Mouse (Mus musculus): ENCODE data around the gene Ms4a18. TPM values are rescaled to one million over a fixed set of nuclear protein-coding genes. Genes with fewer than 3 reads are reported as not detected.
"Not testable (repeated sequence)": the region's sequence is repeated elsewhere in the genome, so short reads cannot be mapped to it uniquely, and the experiment has no call there.

Gene Ms4a18
- total RNA-seq (2021), result not detected

DNA sequence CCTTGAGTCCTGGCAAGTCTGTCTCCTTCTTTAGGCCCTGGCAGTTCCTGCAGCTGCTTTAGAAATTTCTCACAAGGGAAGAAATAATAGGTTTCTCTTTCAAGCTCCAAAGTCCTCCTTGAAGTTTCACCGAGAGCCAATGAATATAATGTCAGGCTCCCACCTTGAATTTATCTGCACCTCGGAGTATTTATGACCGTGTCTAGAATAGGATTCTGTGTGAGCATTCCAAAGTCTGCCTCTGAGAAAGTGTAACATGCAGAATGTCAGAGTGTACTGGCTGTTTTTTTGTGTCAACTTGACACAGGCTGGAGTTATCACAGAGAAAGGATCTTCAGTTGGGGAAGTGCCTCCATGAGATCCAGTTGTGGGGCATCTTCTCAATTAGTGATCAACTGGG is at the start of gene Ms4a18:
Gene Ms4a18, minus strand, starts transcription at position 141 of the 400 bp plus-strand sequence.
- no peak for DNase-seq
- intact Hi-C loops (cut with DNase I), result no loop called here

DNA sequence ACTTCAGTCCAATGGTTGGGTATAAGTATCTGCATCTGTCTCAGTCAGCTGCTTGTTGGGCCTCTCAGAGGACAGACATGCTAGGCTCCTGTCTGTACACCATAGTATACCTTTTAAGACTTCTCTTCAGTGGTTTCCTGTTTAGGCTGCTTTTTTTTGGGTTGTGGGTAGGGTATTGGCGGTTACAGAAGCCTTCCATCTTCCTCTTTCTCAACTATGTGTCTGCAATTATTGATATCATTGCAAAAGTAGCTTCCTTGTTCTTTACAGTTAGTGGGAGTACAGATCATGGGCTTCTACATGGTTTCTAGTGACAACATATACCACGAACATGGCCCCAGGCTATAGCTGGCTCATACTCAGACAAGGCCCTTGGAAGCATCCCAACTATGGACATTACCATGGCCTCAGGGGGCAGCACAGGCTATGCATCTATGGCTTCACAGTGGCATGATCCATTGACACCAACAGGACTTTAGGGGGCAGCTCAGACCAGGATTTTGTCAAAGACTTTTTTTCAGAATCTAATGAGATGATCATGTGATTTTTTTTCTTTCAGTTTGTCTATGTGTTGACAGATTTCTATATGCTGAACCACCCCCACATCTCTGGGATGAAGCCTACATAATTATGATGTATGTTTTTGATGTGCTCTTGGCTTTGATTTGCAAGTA is 47.5 kb upstream of the Ms4a18 start:
- DNase-seq, result no peak

DNA sequence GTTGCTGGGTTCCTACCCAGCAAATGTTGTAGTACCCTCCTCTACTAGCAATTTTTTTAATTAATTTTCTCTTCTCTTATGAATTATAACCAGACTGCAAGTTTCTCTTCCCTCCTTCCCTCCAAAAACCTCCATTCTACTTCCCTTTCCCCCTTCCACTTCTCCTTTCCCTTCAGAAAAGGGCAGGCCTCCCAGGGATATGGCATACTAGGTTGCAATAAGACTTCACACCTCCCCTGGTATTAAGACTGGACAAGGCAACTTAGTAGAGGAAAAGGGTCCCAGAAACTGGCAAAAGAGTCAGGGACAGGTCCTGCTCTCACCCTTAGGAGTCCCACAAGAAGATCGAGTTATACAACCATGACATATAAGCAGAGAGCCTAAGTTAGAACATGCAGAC is 43.1 kb upstream of the Ms4a18 start:
- intact Hi-C loops (cut with DNase I), result no loop called here
- no peak for DNase-seq

More for the DNA sequence above, 47.5 kb upstream of the Ms4a18 start:
- intact Hi-C loops (cut with DNase I), result no loop called here

DNA sequence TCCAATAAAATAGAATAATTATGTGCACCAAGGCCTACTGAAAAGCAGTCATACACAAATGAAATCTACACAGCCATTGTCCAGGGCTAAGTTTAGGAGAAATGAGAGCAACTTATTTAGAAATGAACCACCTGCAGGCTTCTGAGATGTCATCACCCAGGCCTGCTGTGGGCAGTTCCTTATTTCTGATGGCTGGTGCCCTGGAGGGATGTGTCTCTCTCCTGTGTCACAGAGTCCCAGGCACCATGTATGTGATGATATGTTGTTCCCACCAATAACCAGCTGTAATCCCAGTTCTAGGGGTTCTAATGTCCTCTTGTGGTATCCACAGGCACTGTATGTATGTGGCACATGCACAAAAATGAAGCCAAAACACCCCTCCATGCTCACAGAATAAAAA is 42.1 kb upstream of the Ms4a18 start:
- intact Hi-C loops (cut with DNase I), result no loop called here
- DNase-seq, result no peak

DNA sequence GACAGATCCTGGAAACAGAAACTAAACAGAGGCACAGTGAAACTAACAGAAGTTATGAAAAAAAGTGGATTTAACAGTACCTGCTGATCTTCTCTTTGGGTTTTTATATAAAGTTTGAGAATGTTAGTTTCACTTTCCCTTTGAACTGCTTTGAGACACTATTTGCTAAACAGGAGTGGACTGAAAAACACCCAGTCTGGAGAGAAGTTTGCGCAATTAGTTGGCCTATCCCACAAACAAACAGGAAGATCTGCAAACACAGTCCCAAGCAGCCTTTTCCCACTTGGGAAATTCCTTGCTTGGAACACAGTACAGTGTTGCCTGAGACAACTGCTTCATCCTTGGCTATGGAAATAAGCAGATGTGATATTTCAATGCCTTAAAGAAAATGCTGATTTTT is 37.9 kb upstream of the Ms4a18 start:
- DNase-seq; intact Hi-C loops (cut with DNase I): not testable (repeated sequence)

DNA sequence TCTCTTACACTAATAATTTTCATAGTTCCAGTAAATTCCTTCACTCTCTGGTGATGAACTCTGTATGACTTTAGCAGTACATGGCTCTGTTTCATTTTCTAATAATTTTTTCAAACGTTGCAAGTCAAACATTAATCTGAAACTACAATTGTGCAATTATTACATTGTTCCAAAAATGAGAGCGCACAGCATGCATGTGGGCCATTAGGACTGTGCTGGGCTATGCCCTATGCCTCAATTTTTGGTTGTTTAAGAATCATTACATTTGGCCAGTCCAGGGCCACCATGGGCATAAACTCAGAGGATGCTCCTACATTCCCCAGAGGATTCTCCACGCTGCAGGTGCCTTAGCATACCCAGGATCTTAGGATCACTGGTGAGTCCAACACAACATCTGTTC is 35.4 kb upstream of the Ms4a18 start:
- intact Hi-C loops (cut with DNase I), result no loop called here
- DNase-seq, result no peak

DNA sequence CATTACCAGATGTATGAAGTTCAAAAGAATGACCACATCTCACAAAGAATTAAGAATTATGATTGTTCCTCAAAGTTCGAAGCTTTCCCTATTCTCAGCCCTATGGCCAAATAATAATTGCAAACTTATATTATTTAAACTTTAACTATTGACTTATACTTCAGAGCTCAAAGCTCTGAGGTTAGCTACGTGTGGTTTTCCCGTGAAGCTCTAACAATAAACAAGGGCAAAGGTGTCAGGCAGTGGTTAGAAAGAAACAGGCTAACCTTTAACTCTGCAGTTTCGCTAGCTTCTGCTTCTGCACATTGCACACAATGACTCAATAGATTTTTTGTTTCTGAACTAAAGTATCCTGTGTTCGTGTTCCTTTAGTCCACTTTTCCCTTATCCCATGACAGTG is 35.0 kb upstream of the Ms4a18 start:
- DNase-seq, result no peak
- intact Hi-C loops (cut with DNase I), result no loop called here

DNA sequence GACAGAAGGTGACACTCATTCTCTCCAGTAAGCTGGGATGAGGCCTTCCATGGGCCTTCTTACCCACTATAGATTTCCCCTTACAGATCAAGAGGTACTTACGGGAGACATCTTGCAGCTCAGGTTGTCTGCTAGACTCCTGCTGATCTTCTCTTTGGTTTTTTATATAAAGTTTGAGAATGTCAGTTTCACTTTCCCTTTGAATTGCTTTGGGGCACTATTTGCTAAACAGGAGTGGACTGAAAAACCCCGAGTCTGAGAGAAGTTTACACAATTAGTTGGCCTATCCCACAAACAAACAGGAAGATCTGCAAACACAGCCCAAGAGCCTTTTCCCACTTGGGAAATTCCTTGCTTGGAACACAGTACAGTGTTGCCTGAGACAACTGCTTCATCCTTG is 32.5 kb upstream of the Ms4a18 start:
- no peak for DNase-seq
- intact Hi-C loops (cut with DNase I), result no loop called here

DNA sequence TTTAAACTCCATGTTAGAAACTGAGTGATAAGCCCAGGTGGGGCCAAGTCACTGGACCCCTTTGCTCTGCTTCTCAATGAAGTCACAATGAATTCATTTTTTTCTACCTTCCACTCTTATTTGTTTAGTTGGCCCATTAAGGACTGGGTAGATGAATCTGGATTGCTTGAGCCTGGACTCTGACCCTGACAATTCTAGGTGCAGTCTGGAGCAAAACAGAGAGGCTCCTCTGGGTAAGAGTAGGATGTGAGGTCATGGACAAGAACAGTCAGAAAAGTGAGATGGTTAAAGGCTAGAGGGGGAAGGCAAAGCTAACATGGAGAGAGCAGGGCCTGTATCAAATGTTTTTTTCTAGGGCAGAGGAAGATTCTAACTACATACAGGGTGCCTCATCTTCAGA is 31.6 kb upstream of the Ms4a18 start:
- DNase-seq, result no peak
- intact Hi-C loops (cut with DNase I), result no loop called here

DNA sequence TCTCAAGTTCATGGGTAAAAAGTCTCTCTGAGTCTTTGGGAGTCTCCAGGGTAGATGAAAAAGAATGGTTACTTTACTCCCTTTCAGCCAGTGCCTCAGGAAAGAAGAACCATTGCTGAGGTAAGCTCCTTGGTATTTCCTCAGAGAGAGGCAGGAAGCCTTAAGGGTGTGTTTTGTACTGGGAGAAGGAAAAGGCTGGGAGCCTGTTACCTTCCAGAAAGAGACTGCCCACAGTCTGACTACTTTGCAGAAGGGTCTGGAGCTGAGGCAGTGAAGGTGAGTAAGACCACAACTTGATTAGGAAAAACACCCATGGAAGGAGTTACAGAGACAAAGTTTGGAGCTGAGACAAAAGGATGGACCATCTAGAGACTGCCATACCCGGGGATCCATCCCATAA is 30.7 kb upstream of the Ms4a18 start:
- intact Hi-C loops (cut with DNase I), result no loop called here
- DNase-seq, result no peak

DNA sequence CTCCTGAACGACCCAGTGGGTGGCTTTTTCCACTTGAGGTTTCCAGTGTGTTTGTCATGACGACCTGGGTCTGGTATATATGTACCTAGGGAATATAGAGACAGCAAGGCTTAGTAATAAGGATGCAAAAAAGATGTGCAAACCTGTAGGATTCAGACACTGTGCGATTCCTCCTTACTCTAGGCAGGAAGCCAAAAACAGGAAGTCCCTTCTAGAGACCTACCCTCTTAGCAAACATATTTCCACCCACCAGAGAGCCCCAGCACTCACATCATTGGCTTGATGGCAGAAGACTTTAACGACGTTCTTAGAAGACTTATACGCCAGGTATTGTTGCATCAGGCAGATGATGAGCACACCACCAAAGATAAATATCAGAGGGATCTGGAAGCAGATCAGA is 30.2 kb upstream of the Ms4a18 start:
- no peak for DNase-seq
- intact Hi-C loops (cut with DNase I), result no loop called here

DNA sequence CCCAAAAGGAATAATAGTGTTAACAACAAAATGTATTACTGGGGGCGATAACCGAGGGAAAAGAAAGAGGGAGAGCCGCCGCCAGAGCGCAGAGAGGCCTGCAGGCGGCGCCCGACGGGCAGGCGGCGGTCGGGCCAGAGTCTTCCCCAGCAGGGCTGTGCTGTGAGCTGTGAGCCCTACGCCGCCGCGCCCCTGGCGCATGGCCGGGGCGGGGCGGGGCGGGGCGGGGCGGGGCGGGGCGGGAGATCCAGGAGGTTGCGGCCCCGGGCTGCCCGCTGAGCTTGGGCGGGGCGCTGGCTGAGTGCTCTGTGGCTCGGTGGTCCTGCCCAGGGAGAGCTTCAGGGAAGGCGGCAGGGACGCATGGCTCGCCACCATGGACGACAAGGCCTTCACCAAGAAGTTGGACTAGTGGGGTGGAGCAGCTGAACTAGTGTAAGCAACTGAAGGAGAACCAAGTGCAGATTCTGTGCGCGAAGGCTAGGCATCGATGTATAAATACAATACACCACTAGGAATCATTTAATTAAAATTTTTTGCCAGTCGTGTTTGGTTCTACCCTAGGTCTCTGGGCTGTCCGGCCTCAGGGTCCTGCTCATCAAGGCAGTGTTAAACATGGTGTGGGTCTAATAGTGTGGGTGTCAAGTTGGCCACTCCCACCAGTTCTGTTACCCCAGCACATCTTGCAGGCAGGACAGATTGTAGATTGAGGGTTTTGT is 27.3 kb upstream of the Ms4a18 start:
- intact Hi-C loops (cut with DNase I), result no loop called here
- peak; percentile 54 for DNase-seq

DNA sequence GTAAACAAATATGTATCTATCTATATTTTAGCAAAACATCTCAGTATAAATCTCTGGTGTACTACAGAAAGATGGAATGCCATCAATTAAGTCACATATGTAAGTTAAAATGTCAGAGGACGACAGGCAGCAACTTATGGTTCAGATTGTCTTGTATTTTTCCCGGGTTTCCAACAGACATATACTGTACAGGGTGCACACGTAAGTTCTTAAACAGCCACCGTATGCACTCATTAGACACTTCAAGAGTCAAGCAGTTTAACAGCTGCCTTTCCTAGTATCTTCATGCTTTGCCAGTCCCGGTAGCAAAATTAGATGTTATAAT is 26.8 kb upstream of the Ms4a18 start:
- intact Hi-C loops (cut with DNase I), result no loop called here
- no peak for DNase-seq

DNA sequence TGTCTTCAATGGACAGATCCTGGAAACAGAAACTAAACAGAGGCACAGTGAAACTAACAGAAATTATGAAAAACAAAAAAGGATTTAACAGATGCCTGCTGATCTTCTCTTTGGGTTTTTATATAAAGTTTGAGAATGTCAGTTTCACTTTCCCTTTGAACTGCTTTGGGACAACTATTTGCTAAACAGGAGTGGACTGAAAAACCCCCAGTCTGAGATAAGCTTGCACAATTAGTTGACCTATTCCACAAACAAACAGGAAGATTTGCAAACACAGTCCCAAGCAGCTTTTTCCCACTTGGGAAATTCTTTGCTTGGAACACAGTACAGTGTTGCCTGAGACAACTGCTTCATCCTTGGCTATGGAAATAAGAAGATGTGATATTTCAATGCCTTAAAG is 19.7 kb upstream of the Ms4a18 start:
- no peak for DNase-seq
- intact Hi-C loops (cut with DNase I), result no loop called here

DNA sequence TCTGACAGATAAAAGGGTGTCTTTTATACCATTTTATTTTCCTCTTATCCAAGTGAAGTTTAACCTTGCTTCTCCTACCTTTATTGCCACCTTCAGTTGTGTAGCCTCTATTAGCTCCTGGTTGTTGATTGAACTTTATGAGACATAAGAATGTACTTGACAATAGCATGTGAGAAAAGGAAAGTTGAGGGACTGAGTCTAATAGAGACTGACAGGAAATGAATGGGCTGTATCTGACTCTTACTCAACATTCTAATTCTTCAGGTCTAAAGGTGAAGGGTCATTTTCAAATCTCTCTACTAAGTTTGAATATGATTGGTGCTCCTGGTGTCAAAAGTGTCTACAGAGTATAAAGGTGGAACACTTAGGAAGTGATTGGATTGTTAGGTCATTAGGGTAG is 4.6 kb upstream of the Ms4a18 start:
- DNase-seq, result no peak
- intact Hi-C loops (cut with DNase I), result no loop called here

DNA sequence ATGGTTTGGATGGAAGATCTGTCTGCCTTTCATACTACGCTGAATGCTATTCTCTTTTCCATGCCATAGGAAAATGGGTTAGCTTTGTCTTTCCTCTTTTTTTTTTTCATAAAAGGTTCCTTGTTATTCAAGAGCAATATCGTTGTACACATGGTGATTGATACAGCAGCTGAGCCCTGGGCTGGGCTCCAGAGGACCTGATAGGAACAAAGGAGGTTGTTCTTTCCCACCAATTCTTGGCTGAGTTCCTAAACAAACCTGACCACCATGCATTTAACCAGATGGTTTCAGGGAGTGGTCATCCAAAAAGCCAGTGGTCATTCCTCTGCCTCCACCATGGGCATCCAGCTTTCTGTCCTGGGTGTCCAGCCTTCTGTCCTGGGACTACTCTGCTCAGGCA is 580 bp downstream of the Ms4a18 start:
- intact Hi-C loops (cut with DNase I), result no loop called here
- DNase-seq, result no peak

DNA sequence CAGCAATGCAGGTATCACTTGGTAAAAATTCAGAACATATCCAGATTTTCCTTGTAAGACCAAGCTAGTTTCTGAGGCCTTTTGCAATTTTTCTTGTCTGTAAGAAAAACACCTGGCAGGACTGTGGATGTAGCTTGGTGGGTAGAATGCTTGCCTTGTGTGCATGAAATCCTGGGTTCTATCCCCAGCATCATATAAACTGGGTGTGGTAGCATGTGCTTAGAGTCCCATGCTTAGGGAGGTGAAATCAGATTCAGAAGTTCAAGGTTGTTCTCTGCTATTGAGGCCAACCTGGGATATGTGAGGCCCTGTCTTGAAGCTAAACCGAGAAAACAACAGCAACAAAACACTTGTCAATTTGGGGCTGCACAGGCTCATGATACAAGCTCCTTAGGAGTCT is 1.8 kb downstream of the Ms4a18 start:
- no peak for DNase-seq
- intact Hi-C loops (cut with DNase I), result no loop called here

DNA sequence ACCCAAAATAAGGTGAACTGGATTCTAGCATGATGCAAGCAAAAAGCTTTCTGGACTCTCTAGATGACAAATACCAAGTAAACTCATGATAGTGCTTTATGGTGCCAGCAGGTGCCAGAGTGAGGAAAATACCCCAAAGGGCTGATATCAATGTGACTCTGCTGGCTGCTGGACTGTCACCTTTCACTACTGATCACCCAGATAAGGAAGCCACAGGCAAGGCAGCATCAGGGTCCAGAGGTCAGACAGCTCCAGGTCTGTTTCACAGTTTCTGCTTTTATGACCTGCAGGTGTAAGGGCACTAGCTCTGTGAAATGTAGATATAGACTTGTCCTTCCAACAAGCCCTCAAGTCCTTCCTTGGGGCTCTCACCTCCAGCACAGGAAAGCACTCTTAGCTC is 2.4 kb downstream of the Ms4a18 start:
- DNase-seq, result no peak
- intact Hi-C loops (cut with DNase I), result no loop called here

DNA sequence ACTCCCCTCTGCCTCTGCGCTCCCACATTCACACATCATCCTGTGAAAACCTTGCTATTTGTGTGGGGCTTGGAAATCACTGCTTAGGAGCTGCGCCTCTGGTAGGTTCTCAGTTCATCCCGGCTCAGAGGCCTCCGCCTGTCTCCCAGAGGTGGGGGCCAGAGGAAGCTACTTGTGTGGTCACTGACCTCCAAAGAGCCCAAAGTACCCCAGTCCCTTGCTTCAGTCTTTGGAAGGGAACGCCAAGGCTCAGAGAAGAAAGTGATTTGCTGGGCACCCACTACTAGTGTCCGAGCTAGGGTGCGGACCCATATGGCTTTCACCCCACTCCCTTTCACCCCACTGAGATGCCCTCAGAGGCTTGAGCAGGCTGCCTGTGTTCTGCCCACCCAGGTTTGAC is 24.7 kb downstream of the Ms4a18 start, which contains the start of gene Ms4a15:
Gene Ms4a15, minus strand, starts transcription at position 101 of the 400 bp plus-strand sequence.
- no peak for DNase-seq
- intact Hi-C loops (cut with DNase I), result no loop called here

DNA sequence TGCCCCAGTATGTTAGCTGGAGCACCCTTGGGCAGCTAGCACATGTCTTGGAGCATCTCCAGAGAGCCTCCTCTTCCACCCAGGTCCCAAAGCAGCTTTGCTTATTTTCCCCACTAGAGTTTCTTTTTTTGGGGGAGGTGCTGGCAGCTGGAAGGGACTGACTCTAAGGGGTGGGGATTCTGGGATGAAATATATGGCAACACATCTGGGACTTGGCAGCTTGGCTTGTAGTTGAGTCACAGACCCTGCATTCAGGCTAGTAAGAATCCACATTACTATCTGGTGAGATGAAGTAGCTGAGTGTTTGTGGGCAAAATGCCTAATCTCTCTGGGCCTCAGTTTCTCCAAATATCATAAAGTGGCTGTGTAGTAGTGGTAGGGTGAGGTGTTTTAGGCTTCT is 25.9 kb downstream of the Ms4a18 start:
- intact Hi-C loops (cut with DNase I), result no loop called here
- DNase-seq, result no peak

DNA sequence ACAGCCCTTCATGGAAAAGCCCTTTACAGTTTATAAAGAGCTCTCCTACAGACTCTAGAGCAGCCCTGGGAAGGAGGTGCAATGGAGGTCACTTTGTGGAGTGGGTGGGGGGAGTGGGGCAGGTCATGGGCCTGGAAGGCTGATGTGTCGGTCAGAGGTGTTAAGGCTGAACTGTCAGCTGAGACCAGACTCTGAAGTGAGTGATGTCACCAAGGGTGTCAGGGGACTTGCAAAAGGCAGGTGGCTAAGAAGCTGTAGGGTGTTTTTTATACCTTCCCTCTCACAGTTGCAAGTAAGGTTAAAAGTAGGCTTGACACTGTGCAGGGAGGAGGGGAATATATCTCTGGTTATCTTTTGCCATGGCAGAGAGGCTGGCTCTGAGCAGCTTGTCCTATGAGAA is 27.1 kb downstream of the Ms4a18 start:
- DNase-seq, result no peak
- intact Hi-C loops (cut with DNase I), result no loop called here

DNA sequence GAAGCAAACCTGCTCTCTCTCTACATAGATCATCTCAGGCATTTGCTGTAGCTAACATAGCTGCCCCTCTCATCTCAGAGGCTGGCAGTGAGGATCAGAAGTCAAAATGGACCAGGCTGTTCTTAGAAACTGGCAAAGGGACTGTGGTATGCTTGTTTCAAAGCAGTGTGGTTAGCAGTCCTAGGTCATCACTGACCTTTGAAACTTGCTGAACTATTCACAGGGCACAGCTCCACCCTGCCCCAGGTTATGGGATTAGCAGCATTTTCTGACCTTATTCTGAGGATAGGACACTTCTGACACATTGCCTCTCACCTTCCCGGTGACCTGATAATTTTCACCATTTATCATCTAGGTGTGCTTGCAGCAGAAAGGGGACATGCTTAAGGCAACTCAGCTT is 29.3 kb downstream of the Ms4a18 start:
- intact Hi-C loops (cut with DNase I), result no loop called here
- DNase-seq, result no peak

DNA sequence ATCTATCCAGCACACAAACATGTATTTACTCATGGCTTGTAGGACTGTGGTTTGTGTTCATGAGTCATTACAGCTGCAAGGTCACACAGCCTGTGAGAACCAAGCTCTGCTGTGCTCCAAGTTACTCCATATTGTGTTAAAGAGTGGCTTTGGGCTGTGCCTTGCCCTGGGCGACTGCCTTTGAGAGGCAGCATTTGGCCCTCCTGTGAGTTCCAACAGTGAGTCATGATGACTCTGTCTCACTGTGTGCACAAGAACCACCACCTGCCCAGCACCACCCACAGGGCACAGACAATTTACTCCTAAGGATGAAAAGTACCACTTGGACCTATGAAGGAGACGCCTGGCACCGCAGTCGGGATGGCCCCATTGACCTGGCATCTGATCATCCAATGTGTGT is 31.9 kb downstream of the Ms4a18 start:
- DNase-seq, result no peak
- intact Hi-C loops (cut with DNase I), result no loop called here

Data from left cerebral cortex, postnatal 4 days (tissue).